Mouse (Mus musculus): ENCODE results near the gene Acot13. TPM values are rescaled to one million over a fixed set of nuclear protein-coding genes. Genes with fewer than 3 reads are reported as not detected.

Gene Acot13
- polyA plus RNA-seq (2015; fragmentation: Nextera tagmentation; extraction: Ambion mirVana) = 91.6 and 93.4 TPM in 2 replicates

- under 1% methylated on average over 88 of the region's 90 CpGs for WGBS
- H3K9ac ChIP-seq (ENCODE audit: low read length) = peak within 1 kb of the TSS; percentile 99
- peak within 1 kb of the TSS; percentile 91 for H3K27ac ChIP-seq (ENCODE audit: low read length)
- H3K4me1 ChIP-seq (ENCODE audit: control insufficient read depth, insufficient read depth, low read length) = peaks cover 20% of the 10 kb centered on the region
- peak within 1 kb of the TSS; percentile 97 for H3K4me3 ChIP-seq (replicated peaks; ENCODE audit: low read length)
- no peaks in the 10 kb centered on the region for H3K36me3 ChIP-seq (ENCODE audit: control insufficient read depth, insufficient read depth, low read length)
- H3K27me3 ChIP-seq (ENCODE audit: control insufficient read depth, insufficient read depth, low read length) = no peaks in the 10 kb centered on the region
- peak; percentile 98 for ATAC-seq (ENCODE audit: insufficient read depth, low FRiP score)
- peak within 1 kb of the TSS; percentile 94 for H3K4me2 ChIP-seq (ENCODE audit: low read depth, low read length)
- H3K9me3 ChIP-seq (replicated peaks; ENCODE audit: control insufficient read depth, low read length) = no peaks in the 10 kb centered on the region
Observed at GRCm38 (mm10) chr13:24831353-24832130, at the start of gene Acot13, which contains the start of gene Tdp2. Acot13 (minus strand) TSS chr13:24831540. Tdp2 (plus strand) TSS chr13:24831679.

GRCm38 (mm10) chr13:24880704-24881103, 49.4 kb upstream of the Acot13 start:
- no peaks in the 10 kb centered on the region for H3K27me3 ChIP-seq (ENCODE audit: control insufficient read depth, insufficient read depth, low read length)
- no peak overlapping the region for H3K4me2 ChIP-seq (ENCODE audit: low read depth, low read length)
- WGBS = 88% methylated on average over 5 of the region's 5 CpGs
- no peak overlapping the region for H3K27ac ChIP-seq (ENCODE audit: low read length)
- ATAC-seq (ENCODE audit: insufficient read depth, low FRiP score) = no peak
- no peaks in the 10 kb centered on the region for H3K36me3 ChIP-seq (ENCODE audit: control insufficient read depth, insufficient read depth, low read length)
- no peaks in the 10 kb centered on the region for H3K4me1 ChIP-seq (ENCODE audit: control insufficient read depth, insufficient read depth, low read length)
- H3K9me3 ChIP-seq (replicated peaks; ENCODE audit: control insufficient read depth, low read length) = no peaks in the 10 kb centered on the region
- H3K9ac ChIP-seq (ENCODE audit: low read length) = no peak overlapping the region
- H3K4me3 ChIP-seq (replicated peaks; ENCODE audit: low read length) = no peak overlapping the region

GRCm38 (mm10) chr13:24880208-24880607, 48.9 kb upstream of the Acot13 start:
- no peaks in the 10 kb centered on the region for H3K27me3 ChIP-seq (ENCODE audit: control insufficient read depth, insufficient read depth, low read length)
- 71% methylated on average over 6 of the region's 6 CpGs for WGBS
- no peaks in the 10 kb centered on the region for H3K4me1 ChIP-seq (ENCODE audit: control insufficient read depth, insufficient read depth, low read length)
- no peaks in the 10 kb centered on the region for H3K9me3 ChIP-seq (replicated peaks; ENCODE audit: control insufficient read depth, low read length)
- no peak overlapping the region for H3K27ac ChIP-seq (ENCODE audit: low read length)
- no peak overlapping the region for H3K4me3 ChIP-seq (replicated peaks; ENCODE audit: low read length)
- H3K36me3 ChIP-seq (ENCODE audit: control insufficient read depth, insufficient read depth, low read length) = no peaks in the 10 kb centered on the region
- no peak overlapping the region for H3K9ac ChIP-seq (ENCODE audit: low read length)
- no peak overlapping the region for H3K4me2 ChIP-seq (ENCODE audit: low read depth, low read length)
- peak; percentile 47; the same call in 1 of the 2 replicates for ATAC-seq (ENCODE audit: insufficient read depth, low FRiP score)

GRCm38 (mm10) chr13:24879359-24880040, 48.2 kb upstream of the Acot13 start:
- no peaks in the 10 kb centered on the region for H3K4me1 ChIP-seq (ENCODE audit: control insufficient read depth, insufficient read depth, low read length)
- H3K36me3 ChIP-seq (ENCODE audit: control insufficient read depth, insufficient read depth, low read length) = no peaks in the 10 kb centered on the region
- ATAC-seq (ENCODE audit: insufficient read depth, low FRiP score) = no peak
- no peak overlapping the region for H3K4me2 ChIP-seq (ENCODE audit: low read depth, low read length)
- WGBS = 73% methylated on average over 15 of the region's 15 CpGs
- H3K27me3 ChIP-seq (ENCODE audit: control insufficient read depth, insufficient read depth, low read length) = no peaks in the 10 kb centered on the region
- H3K9me3 ChIP-seq (replicated peaks; ENCODE audit: control insufficient read depth, low read length) = no peaks in the 10 kb centered on the region
- no peak overlapping the region for H3K27ac ChIP-seq (ENCODE audit: low read length)
- no peak overlapping the region for H3K4me3 ChIP-seq (replicated peaks; ENCODE audit: low read length)
- no peak overlapping the region for H3K9ac ChIP-seq (ENCODE audit: low read length)

- H3K9me3 ChIP-seq (replicated peaks; ENCODE audit: control insufficient read depth, low read length) = no peaks in the 10 kb centered on the region
- ATAC-seq (ENCODE audit: insufficient read depth, low FRiP score) = no peak
- no peak overlapping the region for H3K4me2 ChIP-seq (ENCODE audit: low read depth, low read length)
- no peaks in the 10 kb centered on the region; the same call in 1 of the 2 replicates for H3K4me1 ChIP-seq (ENCODE audit: control insufficient read depth, insufficient read depth, low read length)
- WGBS = 87% methylated on average over 7 of the region's 7 CpGs
- no peak overlapping the region for H3K9ac ChIP-seq (ENCODE audit: low read length)
- H3K27ac ChIP-seq (ENCODE audit: low read length) = no peak overlapping the region
- no peaks in the 10 kb centered on the region for H3K36me3 ChIP-seq (ENCODE audit: control insufficient read depth, insufficient read depth, low read length)
- H3K27me3 ChIP-seq (ENCODE audit: control insufficient read depth, insufficient read depth, low read length) = no peaks in the 10 kb centered on the region
- H3K4me3 ChIP-seq (replicated peaks; ENCODE audit: low read length) = no peak overlapping the region
Observed at GRCm38 (mm10) chr13:24868233-24868632, 36.9 kb upstream of the Acot13 start.

- Histone ChIP-seq H3K27ac (ENCODE audit: low read length) (no peak overlapping the region), H3K4me1 (ENCODE audit: control insufficient read depth, insufficient read depth, low read length) (no peaks in the 10 kb centered on the region; the same call in 1 of the 2 replicates), H3K4me2 (ENCODE audit: low read depth, low read length) (no peak overlapping the region), H3K9ac (ENCODE audit: low read length) (no peak overlapping the region), H3K36me3 (ENCODE audit: control insufficient read depth, insufficient read depth, low read length) (no peaks in the 10 kb centered on the region), H3K9me3 (replicated peaks; ENCODE audit: control insufficient read depth, low read length) (no peaks in the 10 kb centered on the region), H3K27me3 (ENCODE audit: control insufficient read depth, insufficient read depth, low read length) (no peaks in the 10 kb centered on the region), H3K4me3 (replicated peaks; ENCODE audit: low read length) (no peak overlapping the region)
- ATAC-seq (ENCODE audit: insufficient read depth, low FRiP score) = no peak
- WGBS = 81% methylated on average over 10 of the region's 10 CpGs
Observed at GRCm38 (mm10) chr13:24867789-24868188, 36.4 kb upstream of the Acot13 start.

GRCm38 (mm10) chr13:24866430-24867402, 35.4 kb upstream of the Acot13 start:
- H3K27ac ChIP-seq (ENCODE audit: low read length) = no peak overlapping the region
- H3K4me2 ChIP-seq (ENCODE audit: low read depth, low read length) = no peak overlapping the region
- no peaks in the 10 kb centered on the region; the same call in 1 of the 2 replicates for H3K4me1 ChIP-seq (ENCODE audit: control insufficient read depth, insufficient read depth, low read length)
- no peak overlapping the region for H3K9ac ChIP-seq (ENCODE audit: low read length)
- H3K4me3 ChIP-seq (replicated peaks; ENCODE audit: low read length) = no peak overlapping the region
- no peaks in the 10 kb centered on the region for H3K27me3 ChIP-seq (ENCODE audit: control insufficient read depth, insufficient read depth, low read length)
- H3K9me3 ChIP-seq (replicated peaks; ENCODE audit: control insufficient read depth, low read length) = no peaks in the 10 kb centered on the region
- no peak for ATAC-seq (ENCODE audit: insufficient read depth, low FRiP score)
- WGBS = 43% methylated on average over 9 of the region's 9 CpGs
- no peaks in the 10 kb centered on the region for H3K36me3 ChIP-seq (ENCODE audit: control insufficient read depth, insufficient read depth, low read length)

- Histone ChIP-seq H3K27me3 (ENCODE audit: control insufficient read depth, insufficient read depth, low read length) (no peaks in the 10 kb centered on the region), H3K36me3 (ENCODE audit: control insufficient read depth, insufficient read depth, low read length) (no peaks in the 10 kb centered on the region), H3K4me2 (ENCODE audit: low read depth, low read length) (no peak overlapping the region), H3K4me3 (replicated peaks; ENCODE audit: low read length) (no peak overlapping the region), H3K9ac (ENCODE audit: low read length) (no peak overlapping the region), H3K27ac (ENCODE audit: low read length) (no peak overlapping the region), H3K4me1 (ENCODE audit: control insufficient read depth, insufficient read depth, low read length) (no peaks in the 10 kb centered on the region; the same call in 1 of the 2 replicates), H3K9me3 (replicated peaks; ENCODE audit: control insufficient read depth, low read length) (no peaks in the 10 kb centered on the region)
- ATAC-seq (ENCODE audit: insufficient read depth, low FRiP score) = no peak
- 57% methylated on average over 7 of the region's 7 CpGs for WGBS
Observed at GRCm38 (mm10) chr13:24862520-24862919, 31.2 kb upstream of the Acot13 start.

Data from stomach, embryonic 16.5 days (tissue).